Mouse (Mus musculus): ENCODE measurements around the gene Smyd3.

The Smyd3 gene

DNA sequence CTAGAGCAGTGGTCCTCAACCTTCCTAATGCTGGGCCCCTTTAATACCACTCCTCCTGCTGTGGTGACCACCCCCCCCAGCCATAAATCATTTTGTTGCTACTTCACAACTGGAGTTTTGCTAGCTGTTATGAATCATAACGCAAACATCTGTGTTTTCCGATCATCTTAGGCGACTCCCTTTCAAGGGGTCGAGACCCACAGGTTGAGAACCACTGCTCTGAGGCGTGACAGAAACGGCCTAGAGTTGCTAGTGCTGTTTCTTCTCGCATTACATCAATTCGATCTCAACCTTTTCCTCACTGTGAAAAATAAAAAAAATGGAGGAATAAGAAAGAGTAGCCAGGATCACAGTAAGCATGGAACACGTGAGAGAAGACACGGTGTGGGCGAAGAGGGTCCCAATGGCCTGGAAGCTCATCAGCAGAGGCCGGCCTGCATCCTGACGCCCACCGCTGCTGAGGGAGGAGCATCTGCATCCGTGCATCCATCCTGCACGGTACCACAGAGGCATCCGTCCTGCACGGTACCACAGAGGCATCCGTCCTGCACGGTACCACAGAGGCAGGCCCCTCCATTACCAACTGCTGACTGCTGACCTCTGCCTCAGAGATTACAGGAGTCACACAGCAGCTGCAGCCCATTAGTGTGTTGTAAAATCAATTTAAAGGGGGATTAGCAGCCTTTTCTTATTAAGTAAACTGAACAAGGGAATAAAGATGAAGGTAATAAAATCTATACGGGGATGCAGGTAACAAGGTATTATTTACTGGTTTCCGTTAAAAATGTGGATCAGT is 56.6 kb downstream of the Smyd3 start:
- no peak for DNase-seq (ENCODE audit: low read depth, low spot score)

DNA sequence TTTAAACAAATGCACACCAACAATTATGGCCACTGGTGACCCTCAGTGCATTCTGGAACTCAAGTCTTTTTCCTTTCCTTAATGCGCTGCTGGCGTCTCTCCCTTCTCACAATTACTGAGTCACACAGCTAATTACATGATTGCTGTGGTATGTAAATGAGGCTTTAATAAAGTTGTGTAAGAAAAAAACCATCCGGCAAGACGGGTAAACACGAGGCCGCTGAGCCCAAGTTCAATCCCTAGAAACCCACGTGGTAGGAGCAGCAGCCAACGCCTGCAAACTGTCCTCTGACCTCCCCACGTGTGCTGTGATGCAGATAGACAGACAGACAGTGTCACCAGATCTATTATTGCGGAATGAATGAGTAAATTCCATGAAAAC is 58.9 kb downstream of the Smyd3 start:
- DNase-seq (ENCODE audit: low read depth, low spot score), result no peak

DNA sequence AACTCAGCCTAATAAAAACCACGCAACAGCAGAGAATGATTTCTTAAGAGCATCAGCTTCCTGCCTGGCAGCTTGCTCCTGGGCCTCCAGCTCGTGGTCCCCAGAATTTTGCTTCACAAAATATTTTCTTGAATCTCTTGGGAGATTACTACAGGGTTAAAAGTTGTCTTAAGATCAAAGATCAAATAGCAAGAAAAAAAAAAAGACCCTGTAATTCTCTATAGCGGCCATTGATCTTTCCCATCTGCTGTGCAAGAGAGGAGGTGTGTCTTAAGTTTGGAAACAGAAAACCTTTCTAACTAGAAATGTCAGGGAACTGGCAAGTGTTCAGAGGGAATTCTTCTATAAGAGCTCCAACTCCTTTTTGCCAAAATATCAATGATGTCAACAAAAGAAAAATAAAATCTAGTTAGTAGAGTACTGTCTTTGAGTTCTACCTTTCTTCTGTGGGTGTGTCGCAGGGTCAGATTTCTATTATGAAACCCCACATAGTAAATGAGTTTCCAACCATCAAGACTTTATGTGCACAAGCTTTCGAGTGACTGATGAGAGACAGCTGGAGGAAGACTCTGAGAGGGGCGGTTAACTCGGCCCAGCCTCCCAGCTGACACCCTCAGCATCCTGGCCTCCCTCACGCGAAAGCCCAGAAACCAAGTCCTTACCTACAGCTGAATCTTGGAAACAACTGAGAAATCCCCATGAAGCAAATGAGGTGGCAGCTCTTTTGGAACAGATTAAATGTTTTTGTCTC is 59.4 kb downstream of the Smyd3 start:
- DNase-seq (ENCODE audit: low read depth, low spot score), result no peak

DNA sequence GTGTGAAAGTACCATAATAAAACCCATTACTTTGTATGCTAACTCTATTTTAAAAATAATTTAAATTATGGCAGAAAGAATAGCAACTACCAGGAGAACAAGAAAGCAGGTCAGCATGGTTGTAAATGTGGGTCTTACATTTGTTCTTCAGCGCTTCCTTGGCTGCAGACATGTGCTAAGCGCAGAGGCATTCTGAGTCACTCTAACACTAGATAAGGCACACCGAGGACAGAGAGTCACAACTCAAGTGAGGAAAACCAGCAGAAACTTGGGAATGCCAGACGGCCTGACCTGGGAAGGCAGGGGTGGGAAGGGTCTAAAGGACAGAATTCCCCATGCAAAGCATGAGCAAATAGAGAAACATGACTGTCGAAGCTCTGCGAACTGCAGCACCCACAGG is 63.2 kb downstream of the Smyd3 start:
- DNase-seq (ENCODE audit: low read depth, low spot score), result no peak

DNA sequence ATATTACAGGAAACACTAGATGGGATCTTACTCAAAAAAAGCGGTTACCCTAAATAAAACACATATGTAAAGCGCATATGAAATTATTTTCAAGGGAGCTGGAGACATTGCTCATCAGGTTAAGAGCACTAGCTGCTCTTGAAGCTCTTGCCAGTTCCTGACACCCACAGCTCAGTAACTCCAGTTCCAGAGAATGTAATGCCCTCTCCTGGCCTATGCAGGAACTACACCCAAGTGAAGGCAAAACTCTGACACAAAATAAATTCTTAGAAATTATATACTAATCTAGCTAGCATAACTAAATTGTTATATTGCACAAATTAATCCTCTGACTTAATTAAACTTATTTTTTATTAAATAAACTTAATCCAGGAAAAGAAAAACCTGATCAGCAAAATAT is 66.6 kb downstream of the Smyd3 start:
- DNase-seq (ENCODE audit: low read depth, low spot score), result no peak

DNA sequence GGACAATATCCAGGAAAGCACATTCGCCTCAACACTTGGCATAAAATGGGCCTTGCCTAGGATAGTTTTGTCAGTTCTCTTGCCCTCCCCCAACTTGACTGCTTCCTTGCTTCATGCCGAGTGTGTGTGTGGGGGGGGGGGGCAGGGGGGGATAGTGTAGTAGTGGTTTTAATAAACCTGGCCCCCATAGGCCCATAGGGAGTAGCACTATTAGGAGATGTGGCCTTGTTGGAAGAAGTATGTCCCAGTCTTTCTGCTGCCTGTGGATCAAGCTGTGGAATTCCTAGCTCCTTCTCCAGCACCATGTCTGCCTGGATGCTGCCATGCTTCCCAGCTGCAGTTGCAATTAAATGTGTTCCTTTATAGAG is 71.0 kb downstream of the Smyd3 start:
- DNase-seq (ENCODE audit: low read depth, low spot score), result no peak

DNA sequence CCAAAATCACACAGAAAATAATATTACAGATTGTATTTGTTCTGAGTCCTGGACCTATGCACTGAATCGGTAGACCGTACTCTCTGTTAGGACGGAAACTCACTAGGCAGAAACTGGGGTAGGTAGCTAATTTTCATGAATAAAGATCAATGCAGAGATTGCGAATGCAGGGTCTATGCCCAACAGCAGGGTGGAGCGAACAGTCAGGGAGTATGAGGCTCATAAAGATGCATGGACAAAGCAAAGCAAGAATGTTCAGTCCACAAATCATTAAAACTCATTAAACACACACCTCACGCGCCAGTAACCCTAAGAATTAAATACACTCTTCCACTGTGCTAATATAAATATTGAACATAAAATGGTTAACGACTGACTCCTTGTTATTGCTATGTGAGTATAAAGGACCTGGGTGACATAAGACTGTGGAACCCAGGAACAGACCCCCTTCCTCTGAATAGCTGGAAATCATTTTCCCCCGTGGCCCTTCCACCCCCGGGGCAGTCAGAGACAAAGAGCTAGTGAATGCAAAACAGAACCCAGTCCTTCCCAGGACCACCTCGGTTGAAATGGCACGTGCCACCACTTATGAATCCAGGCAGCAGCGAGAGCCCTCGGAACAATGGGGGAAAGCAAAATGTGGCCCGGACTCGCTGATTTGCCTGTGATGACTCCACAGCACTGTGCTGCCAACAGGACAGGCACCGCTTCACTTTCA is 71.6 kb downstream of the Smyd3 start:
- no peak for DNase-seq (ENCODE audit: low read depth, low spot score)

DNA sequence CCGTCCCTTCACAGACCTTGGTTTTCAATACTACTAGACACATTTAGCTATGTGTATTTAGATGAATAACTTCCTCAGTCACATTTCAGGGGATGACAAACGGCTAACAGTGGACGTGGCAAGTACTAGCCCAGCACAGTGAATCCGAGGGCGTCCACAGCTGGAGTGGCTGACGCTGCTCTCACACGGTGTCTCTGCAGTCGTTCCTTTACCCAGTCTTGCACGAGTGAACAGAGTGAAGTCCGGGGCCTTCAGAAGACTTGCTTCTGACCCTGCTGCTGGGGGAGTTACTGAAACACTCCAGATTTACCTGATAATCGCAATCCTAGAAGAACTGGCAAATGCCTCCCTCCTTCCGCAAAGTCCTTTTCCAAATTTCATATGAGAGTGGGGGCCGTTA is 74.0 kb downstream of the Smyd3 start:
- DNase-seq (ENCODE audit: low read depth, low spot score), result no peak

DNA sequence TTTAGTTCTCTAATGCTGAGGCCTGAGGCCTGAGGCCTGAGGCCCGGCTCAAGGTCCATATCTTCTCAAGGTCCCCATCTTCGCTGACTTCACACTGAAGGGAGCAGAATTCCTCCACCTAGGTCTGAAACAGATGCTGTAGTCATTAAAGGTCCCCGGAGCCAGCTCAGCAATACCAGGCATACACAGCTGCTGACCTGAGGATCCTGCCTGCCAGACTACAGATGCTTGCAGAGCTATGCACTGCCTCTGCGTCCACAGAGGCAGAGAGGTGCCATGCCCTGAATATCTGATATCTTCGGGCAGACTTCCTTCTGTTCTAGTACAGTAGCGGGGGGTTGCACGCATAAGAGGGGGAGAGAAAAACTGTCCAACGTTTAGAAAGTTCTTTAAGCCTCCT is 74.4 kb downstream of the Smyd3 start:
- no peak for DNase-seq (ENCODE audit: low read depth, low spot score)

DNA sequence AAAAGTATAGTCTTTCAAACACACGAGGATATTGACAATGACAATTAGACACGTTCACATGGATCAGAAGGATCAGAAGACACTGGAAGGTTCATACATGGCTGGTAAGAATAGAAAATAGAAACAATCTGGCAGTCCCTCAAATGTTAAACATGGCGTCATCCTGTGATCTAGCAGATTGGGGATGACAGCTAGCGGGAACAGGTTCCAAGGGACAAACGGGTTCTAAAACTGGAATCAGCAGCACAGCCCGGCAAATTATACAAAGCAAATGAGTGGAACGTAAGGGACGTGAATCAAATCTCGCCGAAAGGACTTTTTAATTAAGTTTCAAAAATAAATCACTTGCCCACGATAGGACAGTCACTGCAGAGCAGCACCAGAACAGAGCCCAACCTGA is 81.2 kb downstream of the Smyd3 start:
- no peak for DNase-seq (ENCODE audit: low read depth, low spot score)

DNA sequence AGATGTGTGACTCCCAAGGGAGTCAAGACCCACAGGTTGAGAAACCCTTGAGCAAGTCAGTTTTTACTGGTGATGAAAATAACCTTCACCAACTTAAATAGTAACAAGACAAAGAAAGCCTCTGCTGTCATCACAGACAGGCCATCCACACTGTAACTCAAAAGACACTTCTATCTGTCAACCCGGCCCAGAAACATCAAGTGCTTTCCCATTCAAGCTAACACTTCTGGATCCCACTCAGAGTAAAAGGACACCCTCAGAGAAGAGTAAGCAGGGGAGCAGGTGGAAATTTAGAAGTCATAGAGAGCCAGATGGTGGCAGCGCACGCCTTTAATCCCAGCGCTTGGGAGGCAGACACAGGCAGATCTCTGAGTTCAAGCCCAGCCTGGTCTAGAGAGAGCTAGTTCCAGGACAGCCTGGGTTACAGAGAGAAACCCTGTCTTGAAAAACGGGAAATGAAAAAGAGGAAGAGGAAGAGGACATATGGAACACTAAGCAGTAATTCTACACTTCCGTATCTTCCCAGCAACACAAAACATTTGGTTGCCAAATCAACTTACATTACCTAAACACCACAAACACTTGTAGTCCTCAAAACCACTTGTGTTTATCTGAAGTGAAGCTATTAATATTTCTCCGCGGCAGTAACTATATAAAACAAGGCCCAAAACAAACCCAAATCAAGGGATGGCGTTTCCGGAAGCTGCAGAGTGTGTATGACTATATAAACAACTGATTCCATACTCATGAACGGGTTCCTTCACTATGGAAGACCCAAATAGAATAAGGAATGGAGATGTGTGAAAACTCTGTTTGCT is 83.2 kb downstream of the Smyd3 start:
- no peak for DNase-seq (ENCODE audit: low read depth, low spot score)

DNA sequence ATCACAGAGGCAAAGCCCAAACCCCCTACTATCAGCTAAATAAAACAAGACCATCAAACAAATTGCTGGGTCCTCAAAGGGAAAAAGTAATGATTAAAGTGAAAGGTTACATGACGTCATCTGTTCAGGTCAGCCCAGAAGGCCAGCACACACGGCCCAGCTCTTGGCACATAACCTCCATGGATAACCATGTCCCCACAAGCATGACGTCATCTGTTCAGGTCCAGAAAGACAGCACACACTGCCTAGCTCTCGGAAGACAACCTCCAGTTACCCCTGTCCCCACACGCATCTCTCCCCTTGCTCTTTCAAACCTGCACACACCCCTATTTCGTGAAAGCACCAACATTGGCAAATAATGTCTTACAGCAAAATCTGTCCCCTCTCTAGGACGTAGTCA is 84.0 kb downstream of the Smyd3 start:
- DNase-seq (ENCODE audit: low read depth, low spot score), result no peak

DNA sequence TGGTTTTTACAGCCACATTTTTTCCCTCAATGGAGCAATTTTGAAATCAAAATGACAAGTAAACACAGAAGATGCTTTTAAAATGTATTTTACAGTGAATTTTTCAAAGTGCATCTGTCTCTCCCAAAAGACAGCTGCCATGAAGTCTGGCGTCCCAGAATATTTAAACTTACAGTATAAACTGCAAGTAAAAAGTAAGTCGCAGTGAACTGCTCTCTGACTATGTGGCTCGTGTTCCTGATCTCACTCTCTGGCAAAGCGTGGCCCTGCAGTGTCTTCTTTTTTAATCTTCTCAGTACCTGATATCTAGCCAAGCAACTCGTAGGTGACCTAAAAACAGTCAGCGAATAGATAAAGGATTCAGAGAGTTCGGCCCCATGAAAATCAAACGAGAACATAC is 84.5 kb downstream of the Smyd3 start:
- DNase-seq (ENCODE audit: low read depth, low spot score), result no peak

DNA sequence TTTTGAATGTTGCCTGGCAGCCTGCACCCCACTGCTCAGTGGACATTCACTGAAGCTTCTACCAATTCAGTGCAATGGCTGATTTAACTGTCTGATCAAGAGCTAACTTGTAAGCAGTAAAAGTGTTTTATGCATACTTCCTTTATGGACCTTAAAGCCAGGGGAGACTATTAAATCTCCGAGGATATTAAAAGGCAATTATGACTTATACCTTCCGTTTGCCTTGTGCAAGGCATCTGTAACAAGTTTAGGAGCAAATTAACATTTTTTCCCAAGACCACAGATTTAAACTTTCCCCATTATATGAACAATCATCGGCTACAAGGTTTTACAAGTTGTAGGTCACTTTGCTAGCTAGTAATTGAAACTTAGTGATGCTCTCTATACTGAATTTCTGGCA is 87.8 kb downstream of the Smyd3 start:
- DNase-seq (ENCODE audit: low read depth, low spot score), result no peak

DNA sequence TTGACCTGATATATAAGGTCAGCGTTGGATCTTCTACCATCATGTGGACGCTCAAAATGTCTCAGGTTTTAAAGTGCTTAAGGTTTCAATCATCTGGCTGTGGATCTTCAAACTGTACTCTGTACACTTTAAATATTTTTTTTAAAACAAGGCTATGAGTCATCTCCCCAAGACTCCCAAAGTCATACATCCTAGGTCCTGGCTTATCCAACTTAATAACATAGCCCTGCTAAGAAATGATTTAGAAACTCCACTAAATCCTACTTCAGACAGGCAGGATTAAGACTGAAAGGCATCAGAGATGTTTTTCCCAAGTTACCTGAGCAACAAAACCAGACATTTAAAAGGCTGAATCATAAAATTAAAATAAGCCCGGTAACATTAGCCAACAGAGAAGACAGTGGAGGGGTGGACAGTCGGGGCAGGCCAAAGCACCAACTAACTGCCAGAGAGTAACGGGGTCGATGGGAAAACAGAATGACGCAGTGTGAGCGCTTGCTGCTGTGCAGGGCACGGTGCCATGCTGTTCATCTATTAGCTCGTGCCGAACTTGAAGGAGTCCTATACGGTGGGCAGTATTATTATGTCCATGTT is 92.9 kb downstream of the Smyd3 start:
- no peak for DNase-seq (ENCODE audit: low read depth, low spot score)

DNA sequence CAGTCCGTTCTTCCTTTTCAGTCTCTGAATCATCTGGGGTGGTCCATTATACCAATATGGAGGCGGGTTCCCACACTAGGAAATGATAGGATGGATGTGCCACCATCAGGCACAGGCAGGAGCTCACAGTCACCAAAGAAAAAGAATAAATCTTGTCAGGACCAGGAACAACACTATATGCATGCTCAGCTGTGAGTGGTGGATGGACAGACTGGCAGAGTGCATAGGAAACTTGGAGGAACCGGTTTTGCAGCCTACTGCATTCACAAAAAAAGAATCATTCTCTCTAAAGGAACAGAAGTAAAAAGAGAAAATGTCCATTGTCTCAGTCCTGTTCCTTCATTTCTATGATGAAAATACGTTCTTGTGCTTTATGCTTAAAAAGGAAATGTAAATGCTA is 98.8 kb downstream of the Smyd3 start:
- DNase-seq (ENCODE audit: low read depth, low spot score), result no peak

DNA sequence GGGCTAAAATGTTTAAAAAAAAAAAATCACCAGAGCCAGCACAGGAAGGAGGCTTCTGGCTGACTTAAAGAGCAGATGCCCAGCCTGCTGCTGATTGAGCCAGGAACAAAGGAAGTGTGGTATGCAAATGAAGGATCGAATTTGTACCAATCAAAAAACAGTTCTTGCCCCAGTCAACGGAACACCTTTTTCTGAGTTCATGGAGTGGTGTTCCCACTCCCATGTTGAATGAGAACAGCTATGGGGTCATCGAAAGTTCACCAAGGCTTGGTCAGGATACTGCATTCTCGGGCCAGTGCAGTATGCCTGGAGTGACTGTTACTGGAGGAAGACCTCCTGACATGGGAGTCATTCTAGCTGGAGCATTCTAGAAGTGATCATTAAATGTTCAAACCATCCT is 109.8 kb downstream of the Smyd3 start:
- peak; percentile 7 for DNase-seq (ENCODE audit: low read depth, low spot score)

DNA sequence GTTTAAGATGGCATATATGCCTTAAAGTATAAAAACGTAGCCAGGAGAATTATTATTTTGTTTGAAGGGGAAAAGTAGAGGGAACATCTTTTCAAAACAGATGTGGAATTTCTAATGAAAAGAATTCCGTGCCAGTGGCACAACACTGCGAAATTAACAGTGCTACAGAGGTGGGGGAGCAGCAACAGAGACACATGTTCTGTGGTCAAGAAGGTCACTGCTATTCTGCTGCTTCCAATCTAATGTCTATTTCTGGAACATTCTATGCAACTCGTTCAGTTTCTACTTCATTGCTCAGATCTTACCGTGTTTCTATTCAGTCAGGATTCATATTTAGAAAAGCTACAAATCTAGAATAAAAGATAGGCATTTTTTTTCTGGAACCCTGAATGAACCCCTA is 117.0 kb downstream of the Smyd3 start:
- DNase-seq (ENCODE audit: low read depth, low spot score), result no peak

DNA sequence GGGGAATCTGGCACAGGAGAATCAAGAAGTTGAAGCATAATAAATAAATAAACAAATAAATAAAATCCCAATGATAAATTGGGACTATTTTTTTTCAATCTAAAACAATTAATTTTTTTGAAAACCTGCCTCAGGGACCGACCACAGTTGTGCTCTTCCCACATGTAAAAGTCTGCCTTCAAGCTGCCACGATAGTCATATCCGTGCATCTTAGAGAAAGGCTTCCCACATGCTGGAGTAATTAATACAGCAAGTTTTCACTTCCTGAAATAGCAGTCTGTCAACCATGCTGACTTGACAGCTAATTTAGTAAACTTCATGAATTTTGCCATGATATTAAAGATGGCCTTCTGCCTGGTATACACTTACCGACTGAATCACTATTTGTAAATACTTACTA is 119.2 kb downstream of the Smyd3 start:
- no peak for DNase-seq (ENCODE audit: low read depth, low spot score)

DNA sequence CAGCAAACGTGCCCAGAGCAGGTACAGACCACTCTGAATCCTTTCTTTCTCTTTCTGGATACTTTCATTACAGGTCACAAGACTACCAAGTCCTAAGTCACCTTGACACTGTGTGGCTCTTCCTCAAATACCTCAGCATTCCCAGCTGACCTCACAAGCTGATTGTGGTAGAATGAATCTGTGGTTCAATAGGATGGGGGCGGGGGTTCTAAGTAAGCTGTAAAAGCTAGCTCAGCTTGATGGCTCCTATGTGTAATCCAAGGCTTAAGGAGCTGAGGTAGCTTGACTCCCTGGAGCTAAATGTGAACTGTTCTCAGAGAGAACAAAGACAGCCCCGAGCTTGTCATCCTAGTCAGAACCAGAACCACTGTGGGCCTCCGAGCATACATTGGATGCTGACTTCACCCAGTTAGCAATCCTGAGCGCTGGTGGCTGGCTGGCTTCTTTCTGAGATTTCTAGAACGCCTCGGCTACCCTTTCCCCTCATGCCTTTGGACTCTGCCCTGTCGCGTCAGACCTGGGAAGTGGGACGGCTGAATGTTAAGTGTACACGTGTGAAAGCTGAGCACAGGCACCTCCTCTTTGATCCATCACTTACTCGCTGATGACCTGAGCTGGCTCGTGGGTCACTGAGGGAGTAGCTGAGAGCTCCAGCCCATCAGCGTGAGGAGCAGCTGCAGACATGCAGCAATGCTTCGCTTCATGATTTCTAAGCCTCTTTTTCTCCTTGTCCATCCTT is 131.4 kb downstream of the Smyd3 start:
- no peak for DNase-seq (ENCODE audit: low read depth, low spot score)

DNA sequence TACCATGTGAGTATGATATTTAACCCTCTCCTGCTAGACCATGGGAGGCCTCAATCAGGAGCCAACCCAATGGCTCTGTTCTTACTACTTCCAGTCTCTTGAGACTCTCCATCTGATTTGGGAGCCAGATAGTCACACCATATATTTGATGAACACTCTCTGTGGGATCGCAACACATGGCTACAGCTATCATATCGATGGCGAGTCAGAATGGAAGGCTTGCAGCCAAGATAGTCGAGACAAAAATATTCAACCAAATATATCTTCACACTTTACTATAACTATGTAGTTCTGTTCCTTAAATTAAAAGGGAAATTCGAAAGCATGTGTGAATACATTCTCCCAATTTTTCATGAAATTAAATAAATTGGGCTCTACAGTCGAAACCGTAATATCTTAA is 132.2 kb downstream of the Smyd3 start:
- DNase-seq (ENCODE audit: low read depth, low spot score), result no peak
